ENCODE assay signal across 10 mouse cellular contexts in genomic region chr10:18860119-18860824, GRCm38 (mm10).
"Had no signal": no experiment of that assay in that cellular context is flagged by ENCODE, and none has a peak within 500 bp of the region (broad histone marks: within the 10 kb centered on the region; RNA-seq: fewer than 3 reads in every experiment).

No protein-coding gene starts in this region.

- H3K27ac ChIP-seq: kidney, embryonic 15.5 days; left cerebral cortex, adult 2 months; limb, embryonic 10.5 days; liver, embryonic 13.5 days; lung, embryonic 15.5 days; midbrain, embryonic 12.5 days had no signal

- H3K4me1 ChIP-seq: kidney, embryonic 15.5 days; lung, embryonic 15.5 days had no signal

- DNase-seq: kidney, adult 2 months; kidney, postnatal 14 days; liver, embryonic 13.5 days; liver, postnatal 0 days had no signal

- H3K9ac ChIP-seq: kidney, embryonic 15.5 days; liver, embryonic 13.5 days; liver, postnatal 0 days; lung, embryonic 15.5 days; midbrain, embryonic 12.5 days had no signal

- H3K4me3 ChIP-seq: kidney, embryonic 15.5 days; left cerebral cortex, adult 2 months; limb, embryonic 10.5 days; liver, embryonic 13.5 days; lung, embryonic 15.5 days; midbrain, embryonic 12.5 days had no signal

- ATAC-seq: liver, postnatal 0 days; midbrain, embryonic 16.5 days had no signal

- H3K27me3 ChIP-seq: kidney, embryonic 15.5 days; liver, embryonic 13.5 days; lung, embryonic 15.5 days; midbrain, embryonic 12.5 days had no signal

- H3K36me3 ChIP-seq: kidney, embryonic 15.5 days; limb, embryonic 10.5 days; liver, embryonic 13.5 days; lung, embryonic 15.5 days; midbrain, embryonic 12.5 days had no signal

- H3K4me2 ChIP-seq: kidney, embryonic 15.5 days; liver, embryonic 13.5 days; lung, embryonic 15.5 days; midbrain, embryonic 12.5 days had no signal

- H3K9me3 ChIP-seq: kidney, embryonic 15.5 days; limb, embryonic 10.5 days; liver, embryonic 13.5 days; lung, embryonic 15.5 days; midbrain, embryonic 12.5 days had no signal
